Mouse (Mus musculus) spleen, adult 2 months (tissue): ENCODE data around the gene Gm21972. TPM values are rescaled to one million over a fixed set of nuclear protein-coding genes. Genes with fewer than 3 reads are reported as not detected.

ENCODE experiments used
- DNase-seq, 2 experiments: peaks; one replicate each; pipeline versions ENCODE4 v3.0.0 to v3.0.0-alpha.2; 2012 to 2021; ENCODE audit warnings: low spot score in 2 of 2, low read depth in 1 of 2
- H3K27ac ChIP-seq: fragments of 200-500 bp; 2 replicates; pipeline ENCODE4 v1.5.1; 2012; ENCODE audit warnings: low read length, inconsistent platforms; ENCODE audit not compliant: insufficient read depth
- H3K27me3 ChIP-seq: fragments of 200-500 bp; 2 replicates; pipeline ENCODE4 v1.6.1; 2012; ENCODE audit warnings: mild to moderate bottlenecking, moderate library complexity, low read length, inconsistent platforms; ENCODE audit not compliant: control insufficient read depth, insufficient read depth
- H3K36me3 ChIP-seq: fragments of 200-500 bp; 2 replicates; pipeline ENCODE4 v1.6.1; 2012; ENCODE audit warnings: mild to moderate bottlenecking, low read length, inconsistent platforms; ENCODE audit not compliant: control insufficient read depth, insufficient read depth
- H3K4me1 ChIP-seq: fragments of 200-500 bp; 2 replicates; pipeline ENCODE4 v1.6.1; 2011; ENCODE audit warnings: inconsistent platforms; ENCODE audit not compliant: control insufficient read depth, insufficient read depth, insufficient read length
- H3K4me3 ChIP-seq: fragments of 200-500 bp; 2 replicates; pipeline ENCODE4 v1.5.1; 2011; ENCODE audit warnings: mild to moderate bottlenecking, inconsistent platforms; ENCODE audit not compliant: insufficient read depth, insufficient read length; ENCODE audit errors: extremely low read depth
- CTCF ChIP-seq: fragments of 200-500 bp; IDR thresholded peaks from 2 replicates; pipeline ENCODE4 v1.5.1; 2011; ENCODE audit warnings: mild to moderate bottlenecking, inconsistent platforms; ENCODE audit not compliant: insufficient read depth, insufficient read length, insufficient replicate concordance; ENCODE audit errors: extremely low read depth
- POLR2A ChIP-seq: fragments of 200-500 bp; IDR thresholded peaks from 2 replicates; pipeline ENCODE4 v1.6.1; 2011; ENCODE audit warnings: low read depth, low read length, inconsistent platforms
- WGBS: fragments of 180-500 bp; shearing (Covaris S2); methylation state at CpG from one replicate; pipeline ENCODE4 v1.1.7; 2018; 5-methylcytosine and 5-hydroxymethylcytosine counted together
- polyA plus RNA-seq: library from polyadenylated mRNA; depleted of rRNA; stranded (reverse); fragments of >200 nt; gene quantifications from 2 replicates; pipeline ENCODE4 v1.2.3, GENCODE M21; 2012

The Gm21972 gene
- polyA plus RNA-seq, 1 experiment = not detected

GRCm38 (mm10) chr1:86190843-86191242 is 57.4 kb downstream of the Gm21972 start:
- no peaks in the 10 kb centered on the region for H3K27me3 ChIP-seq
- TF ChIP-seq CTCF (no peak), POLR2A (no peak)
- H3K27ac ChIP-seq = no peak overlapping the region
- WGBS = 40% methylated on average over 6 of the region's 6 CpGs
- peaks cover 3% of the 10 kb centered on the region; the same call in 1 of the 2 replicates for H3K4me1 ChIP-seq
- H3K4me3 ChIP-seq = no peak overlapping the region
- H3K36me3 ChIP-seq = no peaks in the 10 kb centered on the region
- DNase-seq = no peak

GRCm38 (mm10) chr1:86194044-86194443 is 60.6 kb downstream of the Gm21972 start:
- Histone ChIP-seq H3K36me3 (0 out of 2 replicates have a peak, but pooled peaks cover 1% of the 10 kb centered on the region), H3K4me3 (no peak overlapping the region), H3K27me3 (no peaks in the 10 kb centered on the region), H3K27ac (no peak overlapping the region), H3K4me1 (peaks cover 3% of the 10 kb centered on the region; the same call in 1 of the 2 replicates)
- DNase-seq = no peak
- no peak for TF ChIP-seq POLR2A
- no peak for TF ChIP-seq CTCF
- WGBS = 38% methylated on average over 7 of the region's 7 CpGs

GRCm38 (mm10) chr1:86198276-86198675 is 64.8 kb downstream of the Gm21972 start:
- DNase-seq = no peak
- WGBS = 89% methylated on average over 6 of the region's 6 CpGs
- peaks cover 3% of the 10 kb centered on the region; the same call in 1 of the 2 replicates for H3K4me1 ChIP-seq

GRCm38 (mm10) chr1:86199026-86199425 is 65.6 kb downstream of the Gm21972 start:
- peaks cover 2% of the 10 kb centered on the region; the same call in 1 of the 2 replicates for H3K4me1 ChIP-seq
- no peaks in the 10 kb centered on the region for H3K27me3 ChIP-seq
- TF ChIP-seq CTCF (no peak), POLR2A (no peak)
- 66% methylated on average over 5 of the region's 5 CpGs for WGBS
- no peak overlapping the region for H3K4me3 ChIP-seq
- no peak for DNase-seq
- no peak overlapping the region for H3K27ac ChIP-seq
- 0 out of 2 replicates have a peak, but pooled peaks cover 1% of the 10 kb centered on the region for H3K36me3 ChIP-seq

More at GRCm38 (mm10) chr1:86198276-86198675, 64.8 kb downstream of the Gm21972 start:
- Histone ChIP-seq H3K4me3 (no peak overlapping the region), H3K36me3 (0 out of 2 replicates have a peak, but pooled peaks cover 1% of the 10 kb centered on the region), H3K27ac (no peak overlapping the region), H3K27me3 (no peaks in the 10 kb centered on the region)
- TF ChIP-seq POLR2A (no peak), CTCF (no peak)

GRCm38 (mm10) chr1:86201312-86201711 is 67.9 kb downstream of the Gm21972 start:
- Histone ChIP-seq H3K36me3 (0 out of 2 replicates have a peak, but pooled peaks cover 1% of the 10 kb centered on the region), H3K4me1 (no peaks in the 10 kb centered on the region), H3K27ac (no peak overlapping the region), H3K27me3 (no peaks in the 10 kb centered on the region), H3K4me3 (no peak overlapping the region)
- TF ChIP-seq CTCF (no peak), POLR2A (no peak)
- no peak for DNase-seq

- no peak for DNase-seq
- Histone ChIP-seq H3K27ac (no peak overlapping the region), H3K4me3 (no peak overlapping the region), H3K27me3 (no peaks in the 10 kb centered on the region), H3K36me3 (0 out of 2 replicates have a peak, but pooled peaks cover 1% of the 10 kb centered on the region), H3K4me1 (no peaks in the 10 kb centered on the region)
- WGBS = 91% methylated on average over 9 of the region's 9 CpGs
- TF ChIP-seq CTCF = no peak
- TF ChIP-seq POLR2A = no peak
These were observed 69.3 kb downstream of the Gm21972 start for GRCm38 (mm10) chr1:86202617-86203219.

GRCm38 (mm10) chr1:86210676-86211075 is 77.2 kb downstream of the Gm21972 start:
- Histone ChIP-seq H3K36me3 (no peaks in the 10 kb centered on the region), H3K27ac (no peak overlapping the region), H3K4me3 (no peak overlapping the region), H3K27me3 (no peaks in the 10 kb centered on the region), H3K4me1 (peaks cover 10% of the 10 kb centered on the region; the same call in 1 of the 2 replicates)
- no peak for DNase-seq
- TF ChIP-seq CTCF = no peak
- TF ChIP-seq POLR2A = no peak
- 87% methylated on average over 7 of the region's 7 CpGs for WGBS
